Mouse (Mus musculus): ENCODE data around the gene Fgd6.

Gene Fgd6

GRCm38 (mm10) chr10:94045301-94045700, 9.5 kb downstream of the Fgd6 start:
- in situ Hi-C loops (cut with MseI, MboI) = no loop called here

DNA sequence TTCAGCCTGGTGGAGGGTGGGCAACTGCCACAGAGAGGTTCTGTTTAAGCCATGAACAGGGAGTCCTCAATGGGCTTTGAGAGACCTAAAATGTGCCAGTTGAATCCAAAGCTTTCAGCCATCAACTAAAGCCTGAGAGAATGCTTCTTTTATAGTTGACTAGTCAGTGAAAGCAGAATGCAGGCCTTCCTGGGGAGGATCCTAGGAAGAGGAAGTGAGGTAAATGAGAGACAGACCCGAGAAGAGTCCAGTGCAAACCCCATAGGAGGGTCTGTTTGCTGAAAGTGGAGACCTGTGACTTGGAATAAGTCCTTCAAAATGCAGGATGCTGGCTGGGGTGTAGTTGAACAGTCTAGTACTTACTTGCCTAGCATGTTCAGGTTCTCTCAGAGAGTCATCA, 11.2 kb downstream of the Fgd6 start:
- in situ Hi-C loops (cut with MseI, MboI) = no loop called here

DNA sequence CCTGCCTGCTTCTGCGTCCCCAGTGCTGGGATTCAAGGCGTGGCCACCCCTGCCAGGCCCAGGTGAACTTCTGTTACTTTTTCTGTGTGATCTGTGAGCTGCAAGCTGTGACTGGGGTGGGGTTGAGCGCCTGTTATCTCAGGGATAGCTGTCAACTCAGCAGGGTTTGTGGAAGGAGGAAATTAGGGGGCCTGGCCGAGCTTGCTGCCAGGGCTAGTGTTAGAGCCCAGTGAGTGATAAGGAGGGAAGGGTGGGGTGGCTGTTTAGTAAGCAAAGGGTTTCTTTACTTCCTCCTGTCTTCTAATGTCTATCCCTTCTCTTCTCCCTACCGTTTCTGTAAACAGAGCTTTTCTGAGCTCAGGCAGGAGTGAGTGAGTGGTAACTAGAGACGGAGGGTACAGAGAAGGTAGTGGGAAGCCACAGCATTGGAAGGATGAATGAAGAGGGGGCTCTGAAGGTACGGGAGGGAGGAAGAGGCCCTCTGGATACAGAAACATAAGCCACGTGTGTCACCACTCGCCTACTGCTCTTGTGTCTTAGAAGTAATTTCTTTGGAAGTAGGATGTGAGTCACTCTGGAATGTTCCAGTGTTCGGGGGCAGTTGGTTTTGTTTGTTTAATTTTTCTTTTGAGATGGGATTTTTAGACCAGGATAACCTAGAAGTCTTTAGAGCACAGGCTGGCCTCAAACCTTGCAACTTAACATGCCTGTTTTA, 12.2 kb downstream of the Fgd6 start:
- in situ Hi-C loops (cut with MseI, MboI) = no loop called here

DNA sequence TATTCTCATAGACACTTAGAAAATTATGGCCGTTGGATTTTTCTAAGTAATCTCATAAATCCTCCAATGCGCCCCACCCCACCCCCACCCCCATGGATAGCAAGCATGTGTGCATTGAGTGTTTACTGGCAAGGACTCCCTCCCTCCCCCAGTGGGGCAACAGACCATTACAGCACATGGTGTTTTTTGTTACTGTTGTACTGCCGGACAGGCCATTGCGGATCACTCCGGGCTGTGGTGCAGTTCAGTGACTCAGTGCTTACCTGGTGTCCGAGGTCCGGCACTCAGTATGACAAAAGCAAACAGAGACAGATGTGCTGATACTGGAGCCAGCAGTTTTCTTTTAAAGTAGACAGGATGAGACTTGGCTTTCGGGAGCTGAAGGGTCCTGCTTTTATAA, 13.3 kb downstream of the Fgd6 start:
- in situ Hi-C loops (cut with MseI, MboI) = no loop called here

DNA sequence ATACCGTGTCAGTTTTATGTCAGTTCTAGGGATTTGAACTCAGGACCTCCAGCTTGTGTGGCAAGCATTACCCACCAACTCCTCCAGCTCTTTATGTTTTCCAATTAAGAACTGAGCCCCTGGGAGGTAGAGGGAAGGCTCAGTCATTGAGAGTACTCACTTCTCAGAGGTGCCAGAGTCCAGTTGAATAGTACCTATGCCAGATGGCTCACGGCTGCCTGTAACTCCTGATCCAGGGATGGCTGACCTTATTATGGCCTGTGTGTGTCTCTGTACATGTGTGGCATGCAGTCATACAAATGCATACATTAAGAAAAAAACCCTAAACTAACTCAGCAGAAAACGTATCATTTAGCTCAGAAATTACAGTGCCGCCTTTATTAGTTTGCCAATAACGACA, 14.9 kb downstream of the Fgd6 start:
- in situ Hi-C loops (cut with MseI, MboI) = no loop called here

DNA sequence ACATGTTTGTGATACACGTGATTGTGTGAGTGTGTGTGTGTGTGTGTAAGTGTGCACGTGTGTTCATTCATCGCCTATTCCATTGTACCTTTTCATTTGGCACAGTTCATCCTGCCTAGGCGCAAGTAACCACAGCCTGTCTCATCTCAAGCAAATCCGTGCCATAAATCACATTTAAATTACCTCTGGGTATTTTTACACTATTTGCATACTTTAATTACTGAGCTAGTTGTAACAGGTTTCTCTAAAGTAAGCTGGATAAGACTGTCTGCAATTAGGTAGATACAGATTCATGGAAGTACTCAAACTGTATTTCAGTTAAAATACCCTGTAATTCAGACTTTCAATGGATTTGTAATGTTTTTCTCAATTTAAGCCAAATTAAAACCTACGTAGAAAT, 20.7 kb downstream of the Fgd6 start:
- in situ Hi-C loops (cut with MseI, MboI) = no loop called here

DNA sequence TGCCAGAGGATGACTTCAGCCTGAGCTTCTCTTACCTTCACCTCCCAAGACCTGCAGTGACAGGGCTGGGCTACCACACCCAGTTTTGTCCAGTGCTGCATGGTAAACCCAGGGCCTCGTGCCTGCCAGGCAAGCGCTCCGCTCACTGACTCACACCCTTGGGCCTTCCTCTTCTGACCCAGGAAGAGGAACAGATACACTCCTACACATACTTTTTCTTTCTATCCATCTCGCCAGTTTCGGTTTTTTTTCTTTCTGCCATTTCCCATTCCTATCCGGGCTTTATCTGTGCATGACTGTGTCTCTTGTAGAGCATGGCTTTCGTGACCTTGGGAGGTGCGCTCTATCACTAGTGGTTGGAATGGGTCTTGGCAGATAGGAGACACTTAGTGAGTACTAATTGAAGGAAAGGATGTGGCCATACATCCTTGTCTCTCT, 23.8 kb downstream of the Fgd6 start:
- in situ Hi-C loops (cut with MseI, MboI) = no loop called here

DNA sequence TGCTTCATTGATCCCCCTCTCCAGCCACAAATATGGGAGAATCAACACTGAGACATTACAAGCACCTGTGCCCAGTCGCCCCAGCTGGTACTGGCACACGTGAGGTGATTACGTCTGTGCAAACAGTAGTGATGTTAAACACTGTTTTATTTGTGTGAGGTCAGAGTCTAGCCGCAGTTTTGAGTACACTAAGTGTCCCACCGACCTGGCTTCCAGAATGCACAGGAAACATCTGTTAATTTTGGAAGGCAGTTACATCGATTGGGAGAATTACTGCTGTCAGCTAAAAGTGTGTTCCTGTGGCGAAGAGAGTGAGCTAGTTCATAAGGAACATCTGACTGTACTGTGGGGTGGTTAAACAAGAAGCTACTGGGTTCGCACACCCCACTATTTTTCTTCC, 24.4 kb downstream of the Fgd6 start:
- in situ Hi-C loops (cut with MseI, MboI) = no loop called here

DNA sequence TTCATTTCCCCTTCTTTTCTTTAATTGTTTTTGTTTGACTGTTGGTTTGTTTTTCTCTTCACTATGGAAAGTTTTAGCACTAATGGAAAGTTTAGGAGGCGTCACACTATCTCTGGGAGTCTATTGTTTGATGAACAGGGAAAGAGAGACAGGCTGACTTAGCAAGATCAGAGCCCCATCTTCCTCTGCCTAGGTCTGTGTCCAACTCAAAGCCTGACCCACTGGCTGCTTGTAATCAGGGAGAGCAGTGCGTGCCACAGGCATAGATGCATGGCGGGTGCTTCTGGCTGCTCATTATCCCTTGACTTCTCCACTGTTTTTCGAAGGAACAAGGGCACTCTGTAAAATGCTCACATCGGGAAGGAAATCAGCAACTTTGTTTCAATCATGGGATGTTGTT, 26.6 kb downstream of the Fgd6 start:
- in situ Hi-C loops (cut with MseI, MboI) = no loop called here

- in situ Hi-C loops (cut with MseI, MboI) = no loop called here
Measured at GRCm38 (mm10) chr10:94066896-94067295, 31.1 kb downstream of the Fgd6 start.

DNA sequence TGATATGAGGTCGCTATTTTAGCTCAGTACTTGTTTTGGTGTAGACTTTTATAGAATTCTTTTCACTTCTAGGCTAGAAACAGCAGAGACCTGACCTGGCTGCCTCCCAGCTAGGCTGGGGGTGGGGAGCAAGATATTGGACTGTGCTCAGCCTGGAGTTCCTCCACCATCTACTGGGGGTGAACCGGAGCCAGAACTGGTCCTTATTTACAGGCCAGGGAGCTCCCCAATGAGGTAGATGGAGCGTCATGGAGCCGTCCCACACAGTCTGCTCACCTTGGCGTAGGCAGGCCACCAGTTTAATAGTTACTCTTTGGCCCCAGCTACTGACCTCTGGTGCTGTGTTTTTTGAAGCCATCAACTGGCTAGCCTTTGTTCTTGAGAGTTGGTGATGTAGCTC, 32.9 kb downstream of the Fgd6 start:
- in situ Hi-C loops (cut with MseI, MboI) = no loop called here

- in situ Hi-C loops (cut with MseI, MboI) = no loop called here
Measured at GRCm38 (mm10) chr10:94071641-94072040, 35.8 kb downstream of the Fgd6 start.

DNA sequence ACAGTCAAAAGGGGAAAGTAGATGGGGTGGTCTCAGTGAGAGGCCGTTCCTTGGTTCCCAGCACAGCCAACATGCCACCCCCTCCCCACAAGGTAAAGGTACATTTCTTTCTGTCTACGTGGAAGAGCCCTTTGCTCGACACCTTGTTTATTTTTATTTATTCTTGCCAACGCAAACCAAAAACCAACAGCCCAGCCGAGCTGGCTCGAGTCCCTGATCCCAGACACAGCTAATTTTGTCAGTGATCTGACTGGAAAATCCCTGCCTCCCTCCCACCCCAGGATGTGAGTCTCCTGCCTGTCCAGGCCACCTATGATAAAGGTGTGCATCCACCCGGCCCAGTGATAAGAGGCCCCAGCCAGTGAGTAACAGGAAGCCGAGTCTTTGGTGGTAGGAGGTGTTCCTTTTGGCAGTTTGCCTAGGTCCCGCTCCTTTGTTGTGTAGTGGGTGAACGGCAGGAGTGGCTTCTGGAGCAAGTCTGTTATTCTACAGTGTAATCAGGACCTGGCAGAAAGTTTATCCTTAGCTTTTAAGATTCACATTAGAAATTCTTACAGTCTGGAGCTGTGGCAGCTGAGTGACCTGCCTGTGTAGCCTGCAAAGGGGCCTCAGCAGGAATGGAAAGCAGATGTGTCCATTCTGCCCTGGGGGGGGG, 36.6 kb downstream of the Fgd6 start:
- in situ Hi-C loops (cut with MseI, MboI) = no loop called here

GRCm38 (mm10) chr10:94072916-94073465, 37.2 kb downstream of the Fgd6 start:
- in situ Hi-C loops (cut with MseI, MboI) = no loop called here

- in situ Hi-C loops (cut with MseI, MboI) = no loop called here
Measured at GRCm38 (mm10) chr10:94076966-94077825, 41.4 kb downstream of the Fgd6 start.

DNA sequence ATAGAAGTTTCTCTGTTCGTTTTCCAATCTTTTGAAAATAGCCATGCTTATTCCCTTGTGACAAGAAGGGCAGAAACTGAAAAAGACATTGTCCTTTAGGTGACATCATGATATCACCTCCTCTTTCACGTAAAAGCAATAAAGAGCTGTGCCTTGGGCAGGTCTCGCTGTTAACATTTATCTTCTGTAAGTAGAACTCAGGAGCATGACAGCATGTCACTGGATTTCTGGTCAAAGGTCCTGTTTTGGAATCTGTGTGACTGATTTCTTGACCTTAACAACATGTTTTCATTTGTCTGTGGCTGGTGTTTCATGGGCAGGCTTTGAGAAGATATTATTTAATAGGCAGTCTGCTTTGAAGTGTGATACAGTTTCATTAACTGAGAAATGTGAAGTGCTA, 44.9 kb downstream of the Fgd6 start:
- in situ Hi-C loops (cut with MseI, MboI) = no loop called here

DNA sequence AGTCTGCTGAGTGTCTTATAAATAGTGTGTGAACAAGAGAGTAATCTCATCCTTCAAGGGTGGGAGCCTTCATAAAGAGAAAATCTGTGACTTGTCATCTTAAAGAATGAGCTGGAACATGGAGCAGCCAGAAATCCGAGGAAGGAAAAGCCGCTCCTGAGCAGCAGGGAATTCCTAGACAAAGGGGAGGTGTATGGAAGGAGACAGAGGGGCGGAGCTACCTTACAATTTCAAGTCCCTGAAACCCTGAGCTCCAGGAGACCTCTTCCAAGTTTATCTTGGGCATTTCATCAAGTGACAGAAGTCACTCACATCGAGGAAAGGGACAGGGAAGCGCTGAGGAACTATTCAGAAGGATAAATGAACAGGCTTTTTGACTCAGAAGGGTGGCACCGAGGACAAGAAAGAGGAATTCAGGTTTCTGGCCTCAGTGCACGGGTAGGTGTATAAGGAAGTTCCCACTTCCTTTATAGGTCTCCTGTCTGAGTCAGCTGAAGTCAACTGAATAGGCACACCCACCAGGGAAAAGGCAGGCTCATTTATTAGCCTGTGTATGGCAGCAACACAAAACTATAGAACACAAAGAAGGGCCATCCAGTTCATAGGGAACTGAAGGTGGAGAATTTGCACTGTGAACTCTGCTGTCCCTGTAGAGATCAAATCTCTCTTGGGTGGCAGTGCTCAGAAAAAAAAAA, 46.4 kb downstream of the Fgd6 start:
- in situ Hi-C loops (cut with MseI, MboI) = no loop called here

DNA sequence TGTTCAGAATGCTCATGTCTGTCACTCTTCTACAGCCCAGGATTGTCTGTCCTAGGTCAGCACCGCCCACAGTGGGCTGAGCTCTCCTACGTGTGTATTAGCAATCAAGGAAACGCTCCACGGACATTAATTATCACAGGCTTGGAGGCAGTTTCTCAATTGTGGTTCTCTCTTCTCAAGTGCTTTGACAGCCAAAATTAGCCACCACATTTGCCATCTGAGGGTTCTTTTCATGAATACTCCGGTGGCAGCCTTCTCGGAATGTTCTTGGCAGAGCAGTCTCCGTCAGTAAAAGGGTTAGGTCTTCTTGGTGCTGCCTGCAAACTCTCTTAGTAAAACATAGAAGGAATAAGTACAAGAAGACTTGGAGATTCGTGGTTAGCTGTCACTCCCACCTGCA, 50.5 kb downstream of the Fgd6 start:
- in situ Hi-C loops (cut with MseI, MboI) = no loop called here

GRCm38 (mm10) chr10:94087367-94088077, 51.7 kb downstream of the Fgd6 start:
- in situ Hi-C loops (cut with MseI, MboI) = no loop called here

DNA sequence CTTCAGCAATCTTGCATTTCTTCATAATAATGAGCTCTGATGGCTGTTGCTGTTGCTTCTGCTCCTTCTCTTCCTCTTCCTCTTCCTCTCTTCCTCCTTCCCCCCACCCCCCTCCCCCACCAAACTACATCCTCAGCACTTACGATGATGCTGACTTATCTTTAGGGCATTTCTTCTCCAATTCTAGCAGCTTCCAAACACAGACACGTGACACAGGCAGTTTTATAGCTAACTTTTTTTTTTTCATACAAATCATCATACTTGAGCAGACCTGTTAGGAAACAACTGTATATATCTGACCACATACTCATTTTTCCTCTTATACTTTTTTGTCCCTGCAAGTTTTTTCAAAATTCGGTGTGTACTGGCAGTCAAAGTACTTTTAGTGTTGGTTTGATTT, 54.2 kb downstream of the Fgd6 start:
- in situ Hi-C loops (cut with MseI, MboI) = no loop called here

DNA sequence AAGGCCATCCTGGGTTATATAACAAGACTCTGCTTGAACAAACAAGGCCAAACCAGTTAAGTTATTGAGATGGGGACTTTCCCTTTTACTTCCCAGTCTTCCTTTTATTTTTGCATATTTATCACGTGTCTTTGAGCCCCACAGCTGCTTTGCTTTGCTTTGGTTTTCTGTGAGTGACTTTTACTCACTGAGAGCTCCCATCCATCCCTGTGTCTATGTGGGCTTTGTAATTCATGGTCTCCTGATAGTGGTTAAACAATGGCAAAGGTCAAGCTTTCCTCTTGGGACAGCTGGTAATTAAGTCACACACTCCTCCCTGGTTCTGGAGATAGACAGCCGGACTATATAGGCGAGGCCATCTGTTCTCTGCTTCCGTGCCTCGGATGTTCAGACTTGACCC, 57.7 kb downstream of the Fgd6 start:
- in situ Hi-C loops (cut with MseI, MboI) = no loop called here

Measured in mouse trophoblast stem cell (cell line).